Mouse (Mus musculus): Measurements from ENCODE around the gene Lrp6. TPM values are rescaled to one million over a fixed set of nuclear protein-coding genes. Genes with fewer than 3 reads are reported as not detected.

Gene Lrp6
- polyA plus RNA-seq, 1 experiment from 2014 or later, result 11.9 TPM

- no peak overlapping the region for H3K4me2 ChIP-seq (ENCODE audit: low read depth, low read length)
- H3K27me3 ChIP-seq (replicated peaks; ENCODE audit: control insufficient read depth, insufficient read depth, low read length), result no peaks in the 10 kb centered on the region
- 56% methylated on average over 2 of the region's 2 CpGs for WGBS
- H3K27ac ChIP-seq (ENCODE audit: low read length), result no peak overlapping the region
- no peak overlapping the region for H3K9ac ChIP-seq (ENCODE audit: low read depth, low read length)
- H3K9me3 ChIP-seq (ENCODE audit: control insufficient read depth, low read length), result no peaks in the 10 kb centered on the region
- H3K4me1 ChIP-seq (ENCODE audit: control insufficient read depth, insufficient read depth, low read length), result peaks cover 12% of the 10 kb centered on the region
- H3K4me3 ChIP-seq (ENCODE audit: low read length), result no peak overlapping the region
- ATAC-seq, result no peak
- H3K36me3 ChIP-seq (ENCODE audit: control insufficient read depth, insufficient read depth, low read length), result no peaks in the 10 kb centered on the region
Measured at GRCm38 (mm10) chr6:134499089-134499488, 67.7 kb downstream of the Lrp6 start.

DNA sequence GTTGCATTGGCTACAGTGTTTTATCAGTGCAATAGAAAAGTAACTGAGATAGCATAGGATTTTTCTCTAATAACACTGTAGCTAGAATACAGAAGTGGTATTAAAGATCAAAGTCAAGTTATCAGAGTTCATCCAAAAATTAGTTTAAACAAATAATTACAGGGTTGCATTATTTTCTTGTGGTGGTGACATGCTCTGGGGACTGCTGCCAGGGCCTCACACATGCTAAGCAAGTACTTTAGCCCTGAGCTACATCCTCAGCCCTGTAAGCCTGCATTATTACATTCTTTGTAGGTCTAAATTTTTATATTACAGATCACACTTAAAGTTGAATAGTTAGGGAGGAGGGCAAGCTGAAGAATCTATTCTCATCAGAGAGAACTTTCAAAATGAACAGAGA lies 68.2 kb downstream of the Lrp6 start:
- Histone ChIP-seq H3K9ac (ENCODE audit: low read depth, low read length) (no peak overlapping the region), H3K27ac (ENCODE audit: low read length) (no peak overlapping the region), H3K4me2 (ENCODE audit: low read depth, low read length) (no peak overlapping the region), H3K27me3 (replicated peaks; ENCODE audit: control insufficient read depth, insufficient read depth, low read length) (no peaks in the 10 kb centered on the region), H3K4me1 (ENCODE audit: control insufficient read depth, insufficient read depth, low read length) (peaks cover 12% of the 10 kb centered on the region), H3K4me3 (ENCODE audit: low read length) (no peak overlapping the region), H3K9me3 (ENCODE audit: control insufficient read depth, low read length) (no peaks in the 10 kb centered on the region), H3K36me3 (ENCODE audit: control insufficient read depth, insufficient read depth, low read length) (no peaks in the 10 kb centered on the region)
- no peak for ATAC-seq

- Histone ChIP-seq H3K9me3 (ENCODE audit: control insufficient read depth, low read length) (no peaks in the 10 kb centered on the region), H3K4me2 (ENCODE audit: low read depth, low read length) (no peak overlapping the region), H3K27ac (ENCODE audit: low read length) (no peak overlapping the region), H3K4me1 (ENCODE audit: control insufficient read depth, insufficient read depth, low read length) (peaks cover 10% of the 10 kb centered on the region), H3K9ac (ENCODE audit: low read depth, low read length) (no peak overlapping the region), H3K27me3 (replicated peaks; ENCODE audit: control insufficient read depth, insufficient read depth, low read length) (no peaks in the 10 kb centered on the region), H3K4me3 (ENCODE audit: low read length) (no peak overlapping the region), H3K36me3 (ENCODE audit: control insufficient read depth, insufficient read depth, low read length) (no peaks in the 10 kb centered on the region)
- WGBS, result 69% methylated on average over 8 of the region's 8 CpGs
- no peak for ATAC-seq
Measured at GRCm38 (mm10) chr6:134494828-134495698, 71.7 kb downstream of the Lrp6 start.

GRCm38 (mm10) chr6:134489637-134490036 lies 77.1 kb downstream of the Lrp6 start:
- Histone ChIP-seq H3K4me1 (ENCODE audit: control insufficient read depth, insufficient read depth, low read length) (peaks cover 3% of the 10 kb centered on the region; the same call in 1 of the 2 replicates), H3K27ac (ENCODE audit: low read length) (no peak overlapping the region), H3K4me3 (ENCODE audit: low read length) (no peak overlapping the region), H3K9ac (ENCODE audit: low read depth, low read length) (no peak overlapping the region), H3K9me3 (ENCODE audit: control insufficient read depth, low read length) (no peaks in the 10 kb centered on the region), H3K36me3 (ENCODE audit: control insufficient read depth, insufficient read depth, low read length) (peaks cover 7% of the 10 kb centered on the region; the same call in 1 of the 2 replicates), H3K4me2 (ENCODE audit: low read depth, low read length) (no peak overlapping the region), H3K27me3 (replicated peaks; ENCODE audit: control insufficient read depth, insufficient read depth, low read length) (no peaks in the 10 kb centered on the region)
- 77% methylated on average over 9 of the region's 9 CpGs for WGBS
- no peak for ATAC-seq

DNA sequence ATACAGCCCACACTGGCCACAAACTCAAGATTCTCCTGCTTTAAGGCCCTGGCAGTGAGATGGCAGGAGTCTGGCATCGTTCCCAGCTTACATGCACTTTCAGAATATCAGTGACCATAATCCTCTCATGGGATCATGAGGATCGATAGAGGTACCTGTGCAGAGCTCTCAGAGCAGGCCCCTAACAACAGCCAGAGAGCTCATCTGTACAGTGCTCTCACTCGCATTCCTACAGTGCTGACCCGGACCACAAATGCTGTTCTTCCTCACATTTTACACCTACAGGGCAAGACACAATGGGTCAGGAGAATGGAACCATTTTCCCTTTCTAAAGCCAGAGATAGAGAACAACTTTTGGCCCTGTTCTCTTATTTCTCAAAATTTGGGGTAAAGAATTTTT lies 77.6 kb downstream of the Lrp6 start:
- H3K9ac ChIP-seq (ENCODE audit: low read depth, low read length), result no peak overlapping the region
- peaks cover 10% of the 10 kb centered on the region; the same call in 1 of the 2 replicates for H3K36me3 ChIP-seq (ENCODE audit: control insufficient read depth, insufficient read depth, low read length)
- no peak overlapping the region for H3K27ac ChIP-seq (ENCODE audit: low read length)
- no peak for ATAC-seq
- peaks cover 3% of the 10 kb centered on the region; the same call in 1 of the 2 replicates for H3K4me1 ChIP-seq (ENCODE audit: control insufficient read depth, insufficient read depth, low read length)
- H3K9me3 ChIP-seq (ENCODE audit: control insufficient read depth, low read length), result no peaks in the 10 kb centered on the region
- no peaks in the 10 kb centered on the region for H3K27me3 ChIP-seq (replicated peaks; ENCODE audit: control insufficient read depth, insufficient read depth, low read length)
- no peak overlapping the region for H3K4me3 ChIP-seq (ENCODE audit: low read length)
- WGBS, result 96% methylated on average over 4 of the region's 4 CpGs
- H3K4me2 ChIP-seq (ENCODE audit: low read depth, low read length), result no peak overlapping the region

DNA sequence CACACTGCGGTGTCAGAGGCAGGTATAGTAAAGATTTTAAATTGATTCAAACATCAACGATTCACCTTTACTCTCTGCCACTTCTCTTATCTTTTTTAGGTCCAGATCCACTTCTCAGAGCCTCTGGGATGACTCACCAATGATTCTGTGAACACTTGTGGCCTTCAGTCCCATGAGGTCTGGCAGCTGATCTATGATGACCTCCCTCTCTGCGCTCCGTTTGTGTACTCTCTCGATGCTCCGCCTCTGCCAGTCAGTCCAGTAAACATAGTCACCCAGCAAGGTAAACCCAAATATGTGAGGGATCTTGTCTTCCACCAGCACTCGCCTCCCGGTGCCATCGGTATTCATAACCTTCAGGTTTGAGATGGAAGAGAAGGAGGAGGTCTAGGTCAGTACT lies 80.4 kb downstream of the Lrp6 start:
- Histone ChIP-seq H3K9me3 (ENCODE audit: control insufficient read depth, low read length) (no peaks in the 10 kb centered on the region), H3K27ac (ENCODE audit: low read length) (no peak overlapping the region), H3K27me3 (replicated peaks; ENCODE audit: control insufficient read depth, insufficient read depth, low read length) (no peaks in the 10 kb centered on the region), H3K4me2 (ENCODE audit: low read depth, low read length) (no peak overlapping the region), H3K9ac (ENCODE audit: low read depth, low read length) (no peak overlapping the region), H3K4me3 (ENCODE audit: low read length) (no peak overlapping the region), H3K4me1 (ENCODE audit: control insufficient read depth, insufficient read depth, low read length) (peaks cover 3% of the 10 kb centered on the region; the same call in 1 of the 2 replicates), H3K36me3 (ENCODE audit: control insufficient read depth, insufficient read depth, low read length) (peaks cover 14% of the 10 kb centered on the region; the same call in 1 of the 2 replicates)
- ATAC-seq, result no peak
- WGBS, result 80% methylated on average over 9 of the region's 9 CpGs

- Histone ChIP-seq H3K36me3 (ENCODE audit: control insufficient read depth, insufficient read depth, low read length) (peaks cover 23% of the 10 kb centered on the region), H3K4me3 (ENCODE audit: low read length) (no peak overlapping the region), H3K4me2 (ENCODE audit: low read depth, low read length) (no peak overlapping the region), H3K27ac (ENCODE audit: low read length) (no peak overlapping the region), H3K27me3 (replicated peaks; ENCODE audit: control insufficient read depth, insufficient read depth, low read length) (no peaks in the 10 kb centered on the region), H3K9ac (ENCODE audit: low read depth, low read length) (no peak overlapping the region), H3K9me3 (ENCODE audit: control insufficient read depth, low read length) (no peaks in the 10 kb centered on the region), H3K4me1 (ENCODE audit: control insufficient read depth, insufficient read depth, low read length) (no peaks in the 10 kb centered on the region)
- 93% methylated on average over 10 of the region's 10 CpGs for WGBS
- ATAC-seq, result no peak
Measured at GRCm38 (mm10) chr6:134479481-134479880, 87.3 kb downstream of the Lrp6 start.

- no peak for ATAC-seq
- WGBS, result 88% methylated on average over 7 of the region's 7 CpGs
- no peak overlapping the region for H3K4me2 ChIP-seq (ENCODE audit: low read depth, low read length)
- H3K9ac ChIP-seq (ENCODE audit: low read depth, low read length), result no peak overlapping the region
- no peaks in the 10 kb centered on the region for H3K27me3 ChIP-seq (replicated peaks; ENCODE audit: control insufficient read depth, insufficient read depth, low read length)
- no peaks in the 10 kb centered on the region for H3K9me3 ChIP-seq (ENCODE audit: control insufficient read depth, low read length)
- no peak overlapping the region for H3K27ac ChIP-seq (ENCODE audit: low read length)
- peaks cover 14% of the 10 kb centered on the region; the same call in 1 of the 2 replicates for H3K36me3 ChIP-seq (ENCODE audit: control insufficient read depth, insufficient read depth, low read length)
- 0 out of 2 replicates have a peak, but pooled peaks cover 2% of the 10 kb centered on the region for H3K4me1 ChIP-seq (ENCODE audit: control insufficient read depth, insufficient read depth, low read length)
- no peak overlapping the region for H3K4me3 ChIP-seq (ENCODE audit: low read length)
Measured at GRCm38 (mm10) chr6:134473143-134473561, 93.6 kb downstream of the Lrp6 start.

DNA sequence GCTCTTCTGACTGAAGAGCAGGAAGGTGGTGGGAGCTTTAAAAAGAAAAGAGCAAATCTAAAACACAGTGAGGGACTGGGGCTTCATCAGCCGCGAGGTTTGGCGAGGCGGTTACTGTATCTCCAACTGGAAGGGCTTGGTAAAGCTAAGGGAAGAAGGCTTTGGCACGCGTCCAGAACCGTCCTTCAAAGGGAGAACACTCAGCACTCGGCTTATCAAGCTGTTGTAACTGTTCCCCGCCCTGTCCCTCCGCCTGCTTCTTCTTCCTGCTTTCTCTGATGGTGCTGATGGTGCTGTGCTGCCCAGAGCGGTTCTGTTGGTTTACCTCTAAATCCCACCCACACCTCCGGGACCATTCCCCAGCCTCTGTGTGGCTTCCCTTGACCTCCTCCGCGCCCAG lies 95.9 kb downstream of the Lrp6 start:
- Histone ChIP-seq H3K9me3 (ENCODE audit: control insufficient read depth, low read length) (no peaks in the 10 kb centered on the region), H3K4me1 (ENCODE audit: control insufficient read depth, insufficient read depth, low read length) (0 out of 2 replicates have a peak, but pooled peaks cover 2% of the 10 kb centered on the region), H3K9ac (ENCODE audit: low read depth, low read length) (no peak overlapping the region), H3K36me3 (ENCODE audit: control insufficient read depth, insufficient read depth, low read length) (peaks cover 9% of the 10 kb centered on the region; the same call in 1 of the 2 replicates), H3K27ac (ENCODE audit: low read length) (no peak overlapping the region), H3K27me3 (replicated peaks; ENCODE audit: control insufficient read depth, insufficient read depth, low read length) (no peaks in the 10 kb centered on the region), H3K4me2 (ENCODE audit: low read depth, low read length) (no peak overlapping the region; the same call in 1 of the 2 replicates), H3K4me3 (ENCODE audit: low read length) (no peak overlapping the region)
- ATAC-seq, result peak; percentile 72
- 58% methylated on average over 14 of the region's 14 CpGs for WGBS
